Mouse (Mus musculus) mouse trophoblast stem cell (cell line): ENCODE results near the gene Krt27.

ENCODE experiments used
- in situ Hi-C, 2 experiments: fragments of 300-500 bp; cut with MseI, MboI; formaldehyde crosslinking; loops; 2 replicates in 1 of 2; 3 replicates in 1 of 2; pipeline ENCODE4 v1.15.1; 2025

Gene Krt27

DNA sequence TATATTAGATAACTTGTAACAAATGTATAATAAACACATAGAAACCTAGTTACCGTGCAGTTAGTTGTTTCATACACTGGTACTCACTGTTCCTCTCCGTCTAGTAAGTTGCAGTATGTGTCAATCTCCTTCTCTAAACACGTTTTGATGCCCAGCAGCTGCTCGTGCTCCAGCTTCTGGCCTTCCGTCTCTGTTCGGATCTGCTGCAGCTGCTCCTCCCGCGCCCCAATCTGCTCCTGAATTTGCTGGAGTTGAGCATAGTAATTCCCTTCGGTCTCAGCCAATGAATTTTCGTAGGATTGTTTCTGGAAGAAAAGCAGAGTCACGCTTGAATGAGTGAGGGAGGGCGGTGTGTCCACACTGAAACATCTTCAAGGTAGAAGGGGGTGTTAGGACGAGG is 17.5 kb downstream of the Krt27 start:
- in situ Hi-C loops: no loop called here

DNA sequence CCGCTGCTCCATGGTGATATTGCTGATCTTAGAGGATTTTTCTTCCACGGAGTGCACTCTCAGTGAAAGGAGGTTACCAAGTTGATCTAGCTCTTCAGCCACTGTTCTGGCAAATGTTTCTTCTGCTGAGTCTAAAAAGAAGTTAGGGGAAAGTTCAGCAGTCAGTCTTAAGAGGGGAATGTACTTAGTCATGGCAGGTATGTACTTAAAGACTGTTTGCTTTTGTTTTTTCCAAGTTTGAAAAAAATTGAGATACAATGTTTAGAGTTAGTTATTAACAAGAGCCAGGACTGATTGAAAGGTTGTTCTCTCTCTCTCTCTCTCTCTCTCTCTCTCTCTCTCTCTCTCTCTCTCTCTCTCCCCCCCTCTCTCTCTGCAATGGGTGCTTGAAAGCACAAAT is 21.2 kb downstream of the Krt27 start:
- in situ Hi-C loops: no loop called here

DNA sequence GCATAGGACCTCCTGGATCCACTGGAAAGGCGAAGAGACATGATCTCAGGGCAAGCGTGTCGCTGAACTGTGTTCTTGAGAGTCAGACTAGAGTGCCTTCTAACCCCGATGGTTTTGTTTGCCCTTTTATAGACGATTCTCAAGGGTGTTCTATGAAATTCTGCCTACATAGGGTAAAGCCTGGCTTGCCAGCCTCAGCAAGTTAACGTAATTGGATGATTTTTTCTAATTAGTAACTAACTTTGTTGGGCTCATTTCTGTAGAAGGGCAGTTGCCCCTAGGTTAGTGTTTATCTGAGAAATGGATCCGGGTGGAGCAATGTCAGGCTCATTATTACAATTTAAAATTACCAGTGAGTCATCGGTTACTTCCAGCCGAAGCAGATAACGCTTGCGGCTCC is 28.1 kb downstream of the Krt27 start, which contains the start of gene Krt25:
Krt25 (minus strand) TSS at position 101 of the 400 bp plus-strand sequence.
- in situ Hi-C loops: no loop called here

DNA sequence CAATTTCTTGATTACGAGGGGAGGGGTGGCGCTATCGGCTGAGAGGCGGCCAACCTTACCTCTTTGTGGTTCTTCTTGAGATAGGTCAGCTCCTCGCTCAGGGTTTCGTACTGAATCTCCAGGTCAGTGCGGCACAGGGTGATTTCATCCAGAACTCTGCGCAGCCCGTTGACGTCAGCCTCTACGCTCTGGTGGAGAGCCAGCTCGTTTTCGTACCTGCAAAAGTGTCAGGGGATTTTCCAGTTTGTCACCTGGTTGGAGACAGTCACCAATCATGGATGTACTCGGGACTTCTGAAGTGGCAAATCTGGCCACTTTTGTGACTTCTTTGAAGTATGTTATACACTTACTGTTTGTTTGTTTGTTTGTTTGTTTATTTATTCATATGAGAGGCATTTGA is 29.8 kb downstream of the Krt27 start:
- in situ Hi-C loops: no loop called here

DNA sequence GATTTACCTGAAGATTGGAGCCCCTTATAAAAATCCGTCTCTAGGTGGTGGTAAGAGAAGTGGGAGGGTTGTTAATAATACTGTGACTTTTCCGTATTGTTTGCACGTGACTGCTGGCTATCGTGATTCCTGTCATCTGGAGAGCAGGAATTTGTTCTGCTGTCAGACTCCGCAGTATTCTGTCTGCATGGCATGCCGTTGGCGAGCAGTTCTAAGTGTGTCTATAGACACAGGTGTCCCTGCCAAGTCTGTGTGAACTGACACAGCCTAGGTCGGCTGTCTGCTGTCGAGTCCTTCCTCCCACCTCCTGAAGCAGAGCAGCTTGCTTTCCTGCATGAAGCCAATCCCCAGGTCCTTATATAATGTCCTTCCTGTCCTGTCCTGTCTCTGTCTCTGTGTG is 31.8 kb downstream of the Krt27 start:
- in situ Hi-C loops: no loop called here

DNA sequence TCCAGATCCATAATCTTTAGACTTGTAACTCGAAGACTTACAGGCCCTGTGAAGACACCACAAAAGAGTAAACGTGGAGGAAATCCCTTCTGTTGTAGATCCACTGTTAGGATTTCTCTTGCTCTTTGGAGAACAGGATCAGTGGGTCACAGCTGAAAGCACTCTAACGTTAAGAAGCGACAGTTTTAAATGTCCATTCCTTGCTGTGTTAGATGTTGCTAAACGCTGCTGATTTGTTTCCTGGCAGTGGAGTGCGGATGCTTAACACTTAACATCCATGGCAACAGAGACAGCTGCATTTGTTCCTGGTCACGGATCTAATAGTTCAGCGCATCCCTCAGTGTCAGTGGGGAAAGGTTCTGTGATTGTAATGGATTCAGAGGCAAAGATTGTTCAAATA is 34.4 kb downstream of the Krt27 start:
- in situ Hi-C loops: no loop called here

DNA sequence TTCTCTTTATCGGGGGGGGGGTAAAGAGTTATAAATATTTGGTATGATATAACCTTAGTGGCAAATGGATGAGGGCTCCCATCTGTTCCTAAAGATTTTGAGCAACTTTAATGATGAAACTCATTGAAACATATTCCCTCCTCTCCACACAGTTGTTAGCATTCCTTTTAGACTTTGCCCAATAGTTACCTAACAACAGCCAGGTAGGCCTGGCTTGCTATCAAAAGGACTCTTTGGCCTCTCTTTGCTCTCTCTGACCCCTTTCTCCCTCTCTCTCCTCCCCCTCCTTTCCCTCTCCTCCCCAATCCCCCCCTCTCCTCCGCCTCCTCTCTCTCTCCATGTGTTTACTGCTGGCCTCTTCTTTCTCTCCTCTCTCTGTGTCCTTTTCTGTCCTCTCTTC is 36.3 kb downstream of the Krt27 start:
- in situ Hi-C loops: loop anchor here (5.0 kb wide), 2 partner anchors 48 to 53 kb away; no protein-coding TSS in a partner anchor

DNA sequence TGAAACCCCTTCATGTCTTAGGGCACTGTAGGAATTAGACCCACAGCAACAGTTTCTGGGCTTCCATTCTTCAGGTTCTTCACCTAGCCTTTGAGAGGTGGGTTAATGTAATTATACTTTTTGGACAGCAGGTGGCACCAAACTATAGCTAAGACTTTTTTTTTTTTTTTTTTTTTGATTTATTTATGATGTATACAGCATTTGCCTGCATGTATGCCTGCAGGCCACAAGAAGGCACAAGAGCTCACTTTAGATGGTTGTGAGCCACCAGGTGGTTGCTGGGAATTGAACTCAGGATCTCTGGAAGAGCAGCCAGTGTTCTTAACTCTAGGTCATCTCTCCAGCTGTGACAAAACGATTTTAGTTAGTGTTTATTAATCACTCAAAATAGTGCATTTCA is 40.0 kb downstream of the Krt27 start:
- in situ Hi-C loops: loop anchor here (5.0 kb wide), 2 partner anchors 51 to 56 kb away; no protein-coding TSS in a partner anchor

DNA sequence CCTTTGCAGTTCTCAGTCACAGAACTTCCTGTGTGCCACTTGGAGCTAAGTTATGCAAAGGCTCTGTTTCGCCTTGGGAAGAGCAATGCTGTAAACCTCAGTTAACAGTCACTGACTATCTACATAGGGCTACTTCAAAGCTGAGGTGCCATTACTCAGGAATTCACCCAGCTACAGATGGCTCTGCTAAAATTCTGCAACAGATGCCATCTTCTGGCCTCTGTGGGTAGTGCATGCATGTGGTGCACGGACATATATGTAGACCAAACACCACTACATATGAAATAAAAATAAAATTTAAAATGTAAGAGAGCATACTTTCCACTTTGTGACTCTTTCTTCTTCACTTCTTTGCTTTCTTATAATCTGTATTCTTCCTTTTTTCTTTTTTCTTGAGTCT is 43.3 kb downstream of the Krt27 start:
- in situ Hi-C loops: no loop called here
